Mouse (Mus musculus): ENCODE results near the gene Tmprss11b.

DNA sequence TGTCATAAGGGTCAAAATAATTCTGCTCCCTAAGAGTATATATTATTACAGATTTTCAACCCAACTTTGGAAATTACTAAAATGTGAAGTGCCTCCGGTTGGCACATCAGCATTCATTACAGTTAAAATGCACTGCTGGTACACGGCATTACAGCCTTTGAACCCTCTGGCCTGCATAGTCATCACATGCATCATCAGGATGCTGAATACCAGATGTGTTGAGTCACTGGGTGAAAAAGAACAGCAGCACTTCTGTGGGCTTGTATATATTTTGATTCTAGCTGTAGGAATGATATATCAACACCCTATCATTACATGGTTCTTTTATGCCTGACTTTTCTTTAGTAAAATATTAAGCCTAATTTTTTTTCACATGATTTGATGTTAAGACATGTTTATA lies 45.5 kb downstream of the Tmprss11b start:
- TF ChIP-seq POLR2A (IDR thresholded peaks at IDR 0.05; ENCODE audit: borderline replicate concordance, control insufficient read depth, low read depth, low read length) (no peak), CTCF (IDR thresholded peaks at IDR 0.05; ENCODE audit: control insufficient read depth, insufficient read depth, low read length) (no peak)

Data from bone marrow, adult 2 months (tissue).